Mouse (Mus musculus) heart, adult 2 months (tissue): ENCODE data around the gene Pitpnc1.

Source experiments
- CTCF ChIP-seq: fragments of 200-600 bp; IDR thresholded peaks from 2 replicates; pipeline ENCODE4 v1.8.1; 2022; ENCODE audit warnings: antibody characterized with exemption, mild to moderate bottlenecking, moderate library complexity
- POLR2A ChIP-seq: fragments of 200-500 bp; IDR thresholded peaks from 2 replicates; pipeline ENCODE4 v1.6.1; 2011; ENCODE audit warnings: mild to moderate bottlenecking, low read depth, low read length, control low read depth; ENCODE audit not compliant: insufficient read depth

- TF ChIP-seq POLR2A = no peak
- no peak for TF ChIP-seq CTCF
Measured at GRCm38 (mm10) chr11:107394245-107394644, 76.3 kb downstream of the Pitpnc1 start.
